Mouse (Mus musculus) midbrain, embryonic 12.5 days (tissue): Measurements from ENCODE around the gene Ifna11. TPM values are rescaled to one million over a fixed set of nuclear protein-coding genes. Genes with fewer than 3 reads are reported as not detected.
"Not testable (repeated sequence)": the region's sequence is repeated elsewhere in the genome, so short reads cannot be mapped to it uniquely, and the experiment has no call there.

Source experiments
- ATAC-seq: fragments of 200-750 bp; cut with Nextera tagmentation; 2 replicates; pipeline ENCODE4 v1.8.0; 2017; ENCODE audit warnings: low read depth, moderate TSS enrichment, moderate library complexity; ENCODE audit not compliant: low FRiP score
- H3K27ac ChIP-seq: fragments of 300-500 bp; sonication (generic); replicated peaks from 2 replicates; pipeline ENCODE4 v1.5.1; 2016; ENCODE audit warnings: mild to moderate bottlenecking
- H3K27me3 ChIP-seq: fragments of 300-500 bp; sonication (generic); 2 replicates; pipeline ENCODE4 v1.6.1; 2016; ENCODE audit warnings: mild to moderate bottlenecking
- H3K36me3 ChIP-seq: fragments of 300-500 bp; sonication (generic); 2 replicates; pipeline ENCODE4 v1.6.1; 2016
- H3K4me1 ChIP-seq: fragments of 300-500 bp; sonication (generic); 2 replicates; pipeline ENCODE4 v1.6.1; 2016
- H3K4me2 ChIP-seq: fragments of 300-500 bp; sonication (generic); replicated peaks from 2 replicates; pipeline ENCODE4 v1.6.1; 2016; ENCODE audit warnings: mild to moderate bottlenecking, moderate library complexity
- H3K4me3 ChIP-seq: fragments of 300-500 bp; sonication (generic); 2 replicates; pipeline ENCODE4 v1.5.1; 2016; ENCODE audit warnings: mild to moderate bottlenecking
- H3K9ac ChIP-seq: fragments of 300-500 bp; sonication (generic); replicated peaks from 2 replicates; pipeline ENCODE4 v1.6.1; 2016; ENCODE audit warnings: mild to moderate bottlenecking, moderate library complexity
- H3K9me3 ChIP-seq: fragments of 300-500 bp; sonication (generic); 2 replicates; pipeline ENCODE4 v1.6.1; 2016; ENCODE audit warnings: mild to moderate bottlenecking
- WGBS: fragments of 180-500 bp; shearing (Covaris S2); methylation state at CpG from one replicate; pipeline ENCODE4 v1.1.7; 2016; 5-methylcytosine and 5-hydroxymethylcytosine counted together
- polyA plus RNA-seq: library from polyadenylated mRNA; unstranded; fragments of >200 nt; fragmentation: Nextera tagmentation; extraction: Ambion mirVana; gene quantifications from 2 replicates; pipeline ENCODE4 v1.2.1, GENCODE M21; 2016

The Ifna11 gene
- polyA plus RNA-seq: not detected in 2 replicates

- Histone ChIP-seq H3K4me3 (no peak within 1 kb of the TSS), H3K27me3 (no peaks in the 10 kb centered on the region), H3K9me3 (no peaks in the 10 kb centered on the region), H3K36me3 (no peaks in the 10 kb centered on the region), H3K9ac (no peak within 1 kb of the TSS), H3K4me1 (no peaks in the 10 kb centered on the region), H3K4me2 (no peak within 1 kb of the TSS), H3K27ac (no peak within 1 kb of the TSS)
- no peak for ATAC-seq
- WGBS: 100% methylated on average over 1 of the region's 1 CpGs
These were observed at the start of gene Ifna11 for GRCm38 (mm10) chr4:88819659-88820058. Gene Ifna11, plus strand, starts transcription at chr4:88819959.

GRCm38 (mm10) chr4:88773534-88773933, 46.2 kb upstream of the Ifna11 start, which contains the start of gene Gm13290:
Gene Gm13290, plus strand, starts transcription at chr4:88773834.
- not testable (repeated sequence) for H3K4me1 ChIP-seq, H3K4me2 ChIP-seq, H3K4me3 ChIP-seq, H3K36me3 ChIP-seq, H3K9ac ChIP-seq, H3K27me3 ChIP-seq, H3K9me3 ChIP-seq, ATAC-seq, H3K27ac ChIP-seq
- no CpG with 5 or more reads among the region's 32 CpGs for WGBS

- not testable (repeated sequence) for H3K4me3 ChIP-seq, H3K27ac ChIP-seq, H3K4me1 ChIP-seq, ATAC-seq, H3K36me3 ChIP-seq, H3K27me3 ChIP-seq, H3K9me3 ChIP-seq, H3K9ac ChIP-seq, H3K4me2 ChIP-seq
- no CpG with 5 or more reads among the region's 29 CpGs for WGBS
These were observed 43.1 kb upstream of the Ifna11 start, which contains the start of gene Gm13289 for GRCm38 (mm10) chr4:88776622-88777021. Gene Gm13289, plus strand, starts transcription at chr4:88776922.

GRCm38 (mm10) chr4:88779550-88779949, 40.2 kb upstream of the Ifna11 start, which contains the start of gene Gm13272:
Gene Gm13272, plus strand, starts transcription at chr4:88779850.
- not testable (repeated sequence) for H3K4me1 ChIP-seq, H3K27me3 ChIP-seq, H3K4me2 ChIP-seq, ATAC-seq, H3K9me3 ChIP-seq, H3K36me3 ChIP-seq, H3K9ac ChIP-seq, H3K4me3 ChIP-seq, H3K27ac ChIP-seq
- no CpG with 5 or more reads among the region's 29 CpGs for WGBS

GRCm38 (mm10) chr4:88780320-88780719, 39.4 kb upstream of the Ifna11 start:
- H3K4me2 ChIP-seq, H3K9me3 ChIP-seq, H3K4me3 ChIP-seq, H3K36me3 ChIP-seq, H3K9ac ChIP-seq, ATAC-seq, H3K27ac ChIP-seq, H3K27me3 ChIP-seq, H3K4me1 ChIP-seq: not testable (repeated sequence)
- 44% methylated on average over 15 of the region's 18 CpGs for WGBS

- 26% methylated on average over 4 of the region's 7 CpGs for WGBS
- 0 out of 2 replicates have a peak within 1 kb of the TSS, but pooled peaks have one; percentile 9 for H3K4me3 ChIP-seq
- not testable (repeated sequence) for ATAC-seq, H3K9me3 ChIP-seq, H3K36me3 ChIP-seq, H3K27ac ChIP-seq, H3K4me1 ChIP-seq, H3K27me3 ChIP-seq, H3K9ac ChIP-seq
- peak within 1 kb of the TSS; percentile 40 for H3K4me2 ChIP-seq
These were observed 37.9 kb upstream of the Ifna11 start, which contains the start of gene Ifnz for GRCm38 (mm10) chr4:88781831-88782230. Gene Ifnz, plus strand, starts transcription at chr4:88782131.

GRCm38 (mm10) chr4:88782335-88782734, 37.4 kb upstream of the Ifna11 start:
- H3K27ac ChIP-seq, H3K4me1 ChIP-seq, H3K27me3 ChIP-seq, H3K36me3 ChIP-seq, H3K9me3 ChIP-seq, ATAC-seq, H3K9ac ChIP-seq: not testable (repeated sequence)
- 0% methylated on average over 6 of the region's 31 CpGs for WGBS
- 0 out of 2 replicates have a peak overlapping the region, but pooled peaks have one; percentile 9 for H3K4me3 ChIP-seq
- peak overlapping the region; percentile 40 for H3K4me2 ChIP-seq

GRCm38 (mm10) chr4:88785409-88785808, 34.4 kb upstream of the Ifna11 start, which contains the start of gene Gm13276:
Gene Gm13276, plus strand, starts transcription at chr4:88785709.
- H3K27ac ChIP-seq, H3K9me3 ChIP-seq, ATAC-seq, H3K4me2 ChIP-seq, H3K4me3 ChIP-seq, H3K9ac ChIP-seq, H3K4me1 ChIP-seq, H3K27me3 ChIP-seq, H3K36me3 ChIP-seq: not testable (repeated sequence)
- no CpG with 5 or more reads among the region's 27 CpGs for WGBS

- WGBS: no CpG with 5 or more reads among the region's 28 CpGs
- not testable (repeated sequence) for H3K4me2 ChIP-seq, H3K4me3 ChIP-seq, H3K9ac ChIP-seq, H3K4me1 ChIP-seq, H3K27ac ChIP-seq, H3K36me3 ChIP-seq, H3K27me3 ChIP-seq, ATAC-seq, H3K9me3 ChIP-seq
These were observed 31.4 kb upstream of the Ifna11 start, which contains the start of gene Gm13277 for GRCm38 (mm10) chr4:88788402-88788801. Gene Gm13277, plus strand, starts transcription at chr4:88788632.

GRCm38 (mm10) chr4:88791250-88791649, 28.5 kb upstream of the Ifna11 start, which contains the start of gene Gm13278:
Gene Gm13278, plus strand, starts transcription at chr4:88791550.
- not testable (repeated sequence) for ATAC-seq

GRCm38 (mm10) chr4:88793936-88794675, 25.7 kb upstream of the Ifna11 start, which contains the start of gene Gm13275:
Gene Gm13275, plus strand, starts transcription at chr4:88794487.
- under 1% methylated on average over 14 of the region's 52 CpGs for WGBS
- H3K4me3 ChIP-seq, H3K4me2 ChIP-seq, H3K9me3 ChIP-seq, H3K36me3 ChIP-seq, H3K9ac ChIP-seq, H3K27ac ChIP-seq, ATAC-seq, H3K27me3 ChIP-seq, H3K4me1 ChIP-seq: not testable (repeated sequence)

More at GRCm38 (mm10) chr4:88791250-88791649, 28.5 kb upstream of the Ifna11 start, which contains the start of gene Gm13278:
- no CpG with 5 or more reads among the region's 28 CpGs for WGBS
- not testable (repeated sequence) for H3K27me3 ChIP-seq, H3K4me3 ChIP-seq, H3K9ac ChIP-seq, H3K36me3 ChIP-seq, H3K27ac ChIP-seq, H3K4me2 ChIP-seq, H3K9me3 ChIP-seq, H3K4me1 ChIP-seq

- H3K36me3 ChIP-seq, H3K27me3 ChIP-seq, H3K9ac ChIP-seq, H3K27ac ChIP-seq, H3K4me2 ChIP-seq, H3K4me1 ChIP-seq, ATAC-seq, H3K9me3 ChIP-seq, H3K4me3 ChIP-seq: not testable (repeated sequence)
- no CpG with 5 or more reads among the region's 28 CpGs for WGBS
These were observed 22.7 kb upstream of the Ifna11 start, which contains the start of gene Gm13279 for GRCm38 (mm10) chr4:88797097-88797496. Gene Gm13279, plus strand, starts transcription at chr4:88797397.
